Mouse (Mus musculus): ENCODE data around the gene Adcy7.

The Adcy7 gene

GRCm38 (mm10) chr8:88330816-88331215 is 58.6 kb downstream of the Adcy7 start:
- DNase-seq (ENCODE audit: low spot score in 2 of 2): no peak

GRCm38 (mm10) chr8:88334384-88334783 is 62.2 kb downstream of the Adcy7 start:
- DNase-seq (ENCODE audit: low spot score in 2 of 2): no peak

GRCm38 (mm10) chr8:88334975-88335374 is 62.8 kb downstream of the Adcy7 start:
- DNase-seq (ENCODE audit: low spot score in 2 of 2): no peak

- DNase-seq (ENCODE audit: low spot score in 2 of 2): no peak
Observed at GRCm38 (mm10) chr8:88339221-88339620, 67.0 kb downstream of the Adcy7 start.

GRCm38 (mm10) chr8:88339887-88340695 is 67.9 kb downstream of the Adcy7 start:
- no peak for DNase-seq (ENCODE audit: low spot score in 2 of 2)

- DNase-seq (ENCODE audit: low spot score in 2 of 2): no peak
Observed at GRCm38 (mm10) chr8:88342026-88342425, 69.8 kb downstream of the Adcy7 start.

- DNase-seq (ENCODE audit: low spot score in 2 of 2): no peak
Observed at GRCm38 (mm10) chr8:88349046-88349445, 76.8 kb downstream of the Adcy7 start.

- no peak for DNase-seq (ENCODE audit: low spot score in 2 of 2)
Observed at GRCm38 (mm10) chr8:88357226-88357933, 85.2 kb downstream of the Adcy7 start.

GRCm38 (mm10) chr8:88357946-88358345 is 85.7 kb downstream of the Adcy7 start:
- DNase-seq (ENCODE audit: low spot score in 2 of 2): no peak

- no peak for DNase-seq (ENCODE audit: low spot score in 2 of 2)
Observed at GRCm38 (mm10) chr8:88359959-88360358, 87.8 kb downstream of the Adcy7 start.

- no peak for DNase-seq (ENCODE audit: low spot score in 2 of 2)
Observed at GRCm38 (mm10) chr8:88361044-88361707, 89.0 kb downstream of the Adcy7 start.

- DNase-seq (ENCODE audit: low spot score in 2 of 2): peak; percentile 39 to 61
Observed at GRCm38 (mm10) chr8:88361708-88362428, 89.7 kb downstream of the Adcy7 start, which contains the start of gene Brd7. Gene Brd7 (minus strand): TSS chr8:88362194.

- no peak for DNase-seq (ENCODE audit: low spot score in 2 of 2)
Observed at GRCm38 (mm10) chr8:88362446-88363150, 90.4 kb downstream of the Adcy7 start.

GRCm38 (mm10) chr8:88369221-88369620 is 97.0 kb downstream of the Adcy7 start:
- no peak for DNase-seq (ENCODE audit: low spot score in 2 of 2)

- no peak for DNase-seq (ENCODE audit: low spot score in 2 of 2)
Observed at GRCm38 (mm10) chr8:88369805-88370204, 97.6 kb downstream of the Adcy7 start.

GRCm38 (mm10) chr8:88371522-88371921 is 99.3 kb downstream of the Adcy7 start:
- DNase-seq (ENCODE audit: low spot score in 2 of 2): no peak

- DNase-seq (ENCODE audit: low spot score in 2 of 2): peak in 1 of 2 experiments; percentile 39
Observed at GRCm38 (mm10) chr8:88376836-88377582, 104.8 kb downstream of the Adcy7 start.
